Mouse (Mus musculus): ENCODE measurements around the gene Shank2. TPM values are rescaled to one million over a fixed set of nuclear protein-coding genes. Genes with fewer than 3 reads are reported as not detected.

The Shank2 gene
- polyA plus RNA-seq, 1 experiment from 2014 or later, result 2.6 TPM

DNA sequence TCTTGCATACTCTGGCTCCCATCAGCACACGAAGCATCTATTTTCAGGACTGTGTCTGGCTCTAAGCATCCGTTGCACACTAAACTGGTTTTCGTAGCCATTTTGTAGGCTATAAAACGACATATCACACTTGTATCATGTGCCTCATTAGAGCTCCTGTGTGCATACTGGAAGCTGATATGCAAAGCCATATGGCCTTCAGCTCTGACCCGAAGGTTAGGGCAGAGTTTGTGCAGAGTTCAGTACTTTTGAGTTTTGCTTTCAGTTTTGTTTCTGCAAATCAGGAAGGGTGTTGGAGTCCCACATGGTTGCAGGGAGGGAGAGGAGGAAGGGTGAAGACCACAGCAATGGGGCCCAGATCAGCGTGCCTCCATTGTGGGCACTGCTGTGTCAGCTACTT, 390.0 kb downstream of the Shank2 start:
- Histone ChIP-seq H3K9ac (no peak overlapping the region), H3K4me1 (no peaks in the 10 kb centered on the region), H3K4me3 (replicated peaks) (no peak overlapping the region), H3K36me3 (no peaks in the 10 kb centered on the region), H3K27me3 (no peaks in the 10 kb centered on the region), H3K27ac (no peak overlapping the region), H3K9me3 (replicated peaks) (no peaks in the 10 kb centered on the region), H3K4me2 (no peak overlapping the region)
- WGBS, result 80% methylated on average over 6 of the region's 6 CpGs
- ATAC-seq (replicated peaks; ENCODE audit: low FRiP score), result no peak

DNA sequence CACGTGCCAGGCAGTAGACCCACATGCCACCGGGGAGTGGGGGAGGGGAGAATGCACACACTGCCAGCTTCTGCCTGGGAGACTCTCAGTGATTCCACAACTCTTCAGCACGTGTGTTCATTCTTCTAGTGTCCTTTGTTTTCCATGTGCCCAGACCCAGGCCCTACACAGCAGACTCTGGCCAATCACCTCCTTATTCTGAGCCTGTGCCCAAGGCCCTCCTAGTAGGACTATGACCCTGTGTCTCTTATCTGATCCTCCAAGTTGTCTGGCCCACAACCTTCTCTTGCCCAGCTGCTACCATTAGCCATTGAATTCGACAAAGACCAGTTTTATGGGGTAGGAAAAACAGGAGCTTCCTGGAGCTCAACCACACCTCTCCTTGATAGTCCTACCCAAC, 400.8 kb downstream of the Shank2 start:
- no peaks in the 10 kb centered on the region for H3K9me3 ChIP-seq (replicated peaks)
- no peaks in the 10 kb centered on the region for H3K36me3 ChIP-seq
- H3K9ac ChIP-seq, result no peak overlapping the region
- H3K4me1 ChIP-seq, result no peaks in the 10 kb centered on the region
- 78% methylated on average over 4 of the region's 4 CpGs for WGBS
- H3K27me3 ChIP-seq, result no peaks in the 10 kb centered on the region
- no peak overlapping the region for H3K4me2 ChIP-seq
- no peak overlapping the region for H3K4me3 ChIP-seq (replicated peaks)
- no peak overlapping the region for H3K27ac ChIP-seq
- ATAC-seq (replicated peaks; ENCODE audit: low FRiP score), result no peak

DNA sequence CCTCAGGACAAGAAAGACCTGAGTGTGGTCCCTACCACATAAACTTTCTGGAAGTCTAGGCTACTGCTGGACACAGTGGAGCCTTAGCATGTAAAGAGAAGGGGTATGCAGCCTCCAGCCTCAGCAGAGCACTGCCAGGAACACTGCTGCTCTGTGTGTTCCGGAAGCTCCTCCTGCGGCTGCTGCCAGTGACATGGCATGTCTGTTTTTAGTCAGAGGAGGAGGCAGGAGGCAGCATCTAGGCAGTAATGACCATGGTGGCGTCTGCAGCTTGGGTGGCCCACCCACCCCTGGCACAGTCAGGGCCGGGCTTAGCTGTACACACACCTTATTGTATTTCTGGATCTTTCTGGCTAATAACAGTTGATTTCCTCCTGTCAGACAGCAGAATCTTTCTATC, 405.9 kb downstream of the Shank2 start:
- no peak for ATAC-seq (replicated peaks; ENCODE audit: low FRiP score)
- no peak overlapping the region for H3K4me2 ChIP-seq
- H3K4me1 ChIP-seq, result peaks cover 12% of the 10 kb centered on the region; the same call in 1 of the 2 replicates
- H3K9me3 ChIP-seq (replicated peaks), result no peaks in the 10 kb centered on the region
- WGBS, result 66% methylated on average over 4 of the region's 4 CpGs
- no peak overlapping the region for H3K4me3 ChIP-seq (replicated peaks)
- no peak overlapping the region for H3K27ac ChIP-seq
- no peaks in the 10 kb centered on the region for H3K36me3 ChIP-seq
- H3K9ac ChIP-seq, result no peak overlapping the region
- H3K27me3 ChIP-seq, result no peaks in the 10 kb centered on the region

GRCm38 (mm10) chr7:144408464-144409000, 406.8 kb downstream of the Shank2 start:
- Histone ChIP-seq H3K4me2 (no peak overlapping the region), H3K9ac (no peak overlapping the region), H3K4me3 (replicated peaks) (no peak overlapping the region), H3K9me3 (replicated peaks) (no peaks in the 10 kb centered on the region), H3K27ac (no peak overlapping the region), H3K4me1 (peaks cover 14% of the 10 kb centered on the region; the same call in 1 of the 2 replicates), H3K36me3 (no peaks in the 10 kb centered on the region), H3K27me3 (no peaks in the 10 kb centered on the region)
- WGBS, result 78% methylated on average over 2 of the region's 2 CpGs
- no peak for ATAC-seq (replicated peaks; ENCODE audit: low FRiP score)

- Histone ChIP-seq H3K9me3 (replicated peaks) (no peaks in the 10 kb centered on the region), H3K36me3 (no peaks in the 10 kb centered on the region), H3K9ac (no peak overlapping the region), H3K27ac (no peak overlapping the region), H3K4me1 (peaks cover 14% of the 10 kb centered on the region; the same call in 1 of the 2 replicates), H3K27me3 (no peaks in the 10 kb centered on the region), H3K4me3 (replicated peaks) (no peak overlapping the region), H3K4me2 (no peak overlapping the region)
- ATAC-seq (replicated peaks; ENCODE audit: low FRiP score), result no peak
- WGBS, result 77% methylated on average over 18 of the region's 18 CpGs
Measured at GRCm38 (mm10) chr7:144409682-144410081, 408.0 kb downstream of the Shank2 start.

DNA sequence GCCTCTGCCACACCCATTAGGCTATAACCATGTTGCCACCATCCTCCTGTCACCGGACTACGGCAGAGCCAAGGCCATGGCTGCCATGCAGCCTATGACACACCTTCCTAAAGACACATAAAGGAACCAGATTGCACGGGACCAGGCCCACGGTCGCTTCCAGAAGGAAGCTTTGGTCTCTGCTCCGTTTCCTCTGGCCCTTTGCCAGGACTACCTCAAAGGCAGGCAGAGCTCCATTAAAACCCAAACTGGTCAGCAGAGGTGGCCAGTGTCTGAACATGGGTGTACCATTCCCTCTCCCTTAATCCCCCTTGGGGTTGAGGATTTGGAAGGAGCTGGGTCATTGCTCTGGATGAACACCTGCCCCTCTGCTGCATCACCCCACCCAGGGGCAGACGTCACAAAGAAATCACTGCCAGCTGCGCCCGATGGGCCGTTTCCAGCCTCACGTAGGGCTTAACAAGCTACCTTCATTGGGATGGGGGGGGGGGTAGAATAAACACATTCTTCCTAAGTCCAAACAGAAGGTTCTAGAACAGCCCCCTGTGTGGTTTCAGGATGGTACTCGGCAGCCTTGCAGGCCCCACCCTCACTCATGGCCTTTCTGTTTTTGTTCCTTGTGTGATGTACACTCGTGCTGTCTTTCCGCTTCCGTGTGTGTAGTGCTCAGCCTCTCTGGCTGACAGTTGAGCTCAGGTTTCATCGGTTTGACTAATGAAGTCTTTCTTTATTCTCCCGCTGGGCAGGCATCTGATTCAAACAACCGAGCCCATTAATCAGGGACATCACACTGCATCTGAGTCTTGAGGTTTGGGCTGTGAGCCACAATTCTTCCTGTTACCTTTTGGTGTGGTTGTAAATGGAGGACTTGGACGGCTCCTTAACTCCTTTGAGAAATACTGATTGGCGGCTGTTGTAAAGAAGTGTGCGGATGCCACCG, 410.5 kb downstream of the Shank2 start:
- Histone ChIP-seq H3K4me3 (replicated peaks) (no peak overlapping the region), H3K27me3 (no peaks in the 10 kb centered on the region), H3K9me3 (replicated peaks) (no peaks in the 10 kb centered on the region), H3K36me3 (no peaks in the 10 kb centered on the region), H3K4me1 (peaks cover 14% of the 10 kb centered on the region; the same call in 1 of the 2 replicates), H3K4me2 (no peak overlapping the region), H3K27ac (no peak overlapping the region), H3K9ac (no peak overlapping the region)
- 38% methylated on average over 22 of the region's 22 CpGs for WGBS
- ATAC-seq (replicated peaks; ENCODE audit: low FRiP score), result no peak

- 85% methylated on average over 5 of the region's 5 CpGs for WGBS
- Histone ChIP-seq H3K27ac (no peak overlapping the region), H3K9ac (no peak overlapping the region), H3K4me1 (peaks cover 27% of the 10 kb centered on the region), H3K9me3 (replicated peaks) (no peaks in the 10 kb centered on the region), H3K27me3 (no peaks in the 10 kb centered on the region), H3K4me2 (no peak overlapping the region), H3K4me3 (replicated peaks) (no peak overlapping the region), H3K36me3 (no peaks in the 10 kb centered on the region)
- ATAC-seq (replicated peaks; ENCODE audit: low FRiP score), result no peak
Measured at GRCm38 (mm10) chr7:144414632-144415031, 412.9 kb downstream of the Shank2 start.

DNA sequence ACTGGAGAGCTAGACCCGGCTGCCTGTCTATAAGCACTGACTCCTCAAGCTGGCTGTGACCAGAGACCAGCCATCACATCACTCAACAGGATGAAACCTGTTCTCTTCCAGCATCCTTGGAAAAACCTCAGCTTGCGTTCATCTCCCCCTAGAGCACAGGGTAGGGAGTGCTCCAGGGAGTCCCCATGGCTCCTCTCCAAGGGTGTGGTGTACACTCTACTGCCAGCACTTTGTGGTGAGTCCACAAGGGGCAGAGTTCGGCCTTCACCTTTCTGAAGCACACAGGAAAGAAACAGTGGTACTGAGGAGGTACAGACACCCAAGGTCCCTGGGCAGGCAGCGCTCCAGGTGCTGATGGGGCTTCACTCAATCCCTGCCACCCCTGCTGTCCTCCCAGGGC, 414.1 kb downstream of the Shank2 start:
- no peak overlapping the region for H3K4me2 ChIP-seq
- H3K27me3 ChIP-seq, result no peaks in the 10 kb centered on the region
- no peak overlapping the region for H3K4me3 ChIP-seq (replicated peaks)
- H3K27ac ChIP-seq, result no peak overlapping the region
- no peaks in the 10 kb centered on the region for H3K9me3 ChIP-seq (replicated peaks)
- 65% methylated on average over 4 of the region's 4 CpGs for WGBS
- no peaks in the 10 kb centered on the region for H3K36me3 ChIP-seq
- no peak overlapping the region for H3K9ac ChIP-seq
- peaks cover 36% of the 10 kb centered on the region for H3K4me1 ChIP-seq
- ATAC-seq (replicated peaks; ENCODE audit: low FRiP score), result no peak

- ATAC-seq (replicated peaks; ENCODE audit: low FRiP score), result no peak
- no peaks in the 10 kb centered on the region for H3K9me3 ChIP-seq (replicated peaks)
- no peaks in the 10 kb centered on the region for H3K27me3 ChIP-seq
- no peak overlapping the region for H3K4me3 ChIP-seq (replicated peaks)
- WGBS, result 71% methylated on average over 2 of the region's 2 CpGs
- no peak overlapping the region for H3K9ac ChIP-seq
- H3K4me2 ChIP-seq, result no peak overlapping the region
- H3K27ac ChIP-seq, result no peak overlapping the region
- no peaks in the 10 kb centered on the region for H3K36me3 ChIP-seq
- peaks cover 30% of the 10 kb centered on the region for H3K4me1 ChIP-seq
Measured at GRCm38 (mm10) chr7:144417234-144417633, 415.5 kb downstream of the Shank2 start.

- Histone ChIP-seq H3K27me3 (no peaks in the 10 kb centered on the region), H3K9ac (no peak overlapping the region), H3K9me3 (replicated peaks) (no peaks in the 10 kb centered on the region), H3K4me3 (replicated peaks) (no peak overlapping the region), H3K4me1 (peaks cover 24% of the 10 kb centered on the region), H3K36me3 (no peaks in the 10 kb centered on the region), H3K27ac (peak overlapping the region; percentile 5; the same call in 1 of the 2 replicates), H3K4me2 (no peak overlapping the region)
- 41% methylated on average over 16 of the region's 16 CpGs for WGBS
- no peak for ATAC-seq (replicated peaks; ENCODE audit: low FRiP score)
Measured at GRCm38 (mm10) chr7:144417644-144418343, 416.1 kb downstream of the Shank2 start.

GRCm38 (mm10) chr7:144420552-144420951, 418.8 kb downstream of the Shank2 start:
- 21% methylated on average over 16 of the region's 16 CpGs for WGBS

GRCm38 (mm10) chr7:144421478-144421877, 419.8 kb downstream of the Shank2 start:
- H3K27me3 ChIP-seq, result no peaks in the 10 kb centered on the region
- ATAC-seq (replicated peaks; ENCODE audit: low FRiP score), result no peak
- 75% methylated on average over 6 of the region's 6 CpGs for WGBS
- no peak overlapping the region for H3K27ac ChIP-seq
- peaks cover 23% of the 10 kb centered on the region for H3K4me1 ChIP-seq
- H3K36me3 ChIP-seq, result no peaks in the 10 kb centered on the region
- H3K4me2 ChIP-seq, result no peak overlapping the region
- H3K4me3 ChIP-seq (replicated peaks), result no peak overlapping the region
- H3K9me3 ChIP-seq (replicated peaks), result no peaks in the 10 kb centered on the region
- no peak overlapping the region for H3K9ac ChIP-seq

More at GRCm38 (mm10) chr7:144420552-144420951, 418.8 kb downstream of the Shank2 start:
- H3K36me3 ChIP-seq, result no peaks in the 10 kb centered on the region
- H3K27ac ChIP-seq, result no peak overlapping the region
- H3K9me3 ChIP-seq (replicated peaks), result no peaks in the 10 kb centered on the region
- no peak overlapping the region for H3K9ac ChIP-seq
- H3K27me3 ChIP-seq, result no peaks in the 10 kb centered on the region
- ATAC-seq (replicated peaks; ENCODE audit: low FRiP score), result no peak
- no peak overlapping the region for H3K4me3 ChIP-seq (replicated peaks)
- H3K4me1 ChIP-seq, result peaks cover 23% of the 10 kb centered on the region
- 0 out of 2 replicates have a peak overlapping the region, but pooled peaks have one; percentile 25 for H3K4me2 ChIP-seq

Measured in kidney, embryonic 15.5 days (tissue).